13 mouse cellular contexts compared by ENCODE assay signal in genomic region chr7:98492331-98492730, GRCm38 (mm10). TPM values are rescaled to one million over a fixed set of nuclear protein-coding genes. Genes with fewer than 3 reads are reported as not detected.
DNase-seq lines count a peak whose midpoint lies in the region; ATAC-seq lines count a peak whose summit lies in the region.
"Had no signal": no experiment of that assay in that cellular context is flagged by ENCODE, and none has a peak within 500 bp of the region (broad histone marks: within the 10 kb centered on the region; RNA-seq: fewer than 3 reads in every experiment).

No protein-coding gene starts in this region.

- no peak overlapping the region for H3K9ac ChIP-seq in forebrain, embryonic 16.5 days (replicated peaks; ENCODE audit: low read depth, low read length)
- H3K9ac ChIP-seq in kidney, embryonic 15.5 days: no peak overlapping the region
- no peak overlapping the region; the same call in 1 of the 2 replicates for H3K9ac ChIP-seq in heart, embryonic 14.5 days (ENCODE audit: low read length)
- no peak overlapping the region for H3K9ac ChIP-seq in liver, embryonic 16.5 days (ENCODE audit: low read depth, low read length)

- DNase-seq in forebrain, embryonic 10.5 days (ENCODE audit: extremely low spot score, low spot score): no peak
- DNase-seq in kidney, adult 11 months: no peak
- no peak for DNase-seq in frontal cortex, postnatal 36 days (ENCODE audit: low spot score in 2 of 2)
- DNase-seq in thymus, postnatal 14 days: no peak
- DNase-seq: gastrocnemius, postnatal 10 days; left cerebral cortex, postnatal 4 days; midbrain, embryonic 14.5 days; right cerebral cortex, postnatal 4 days had no signal

- H3K27me3 ChIP-seq in forebrain, embryonic 10.5 days (ENCODE audit: poor library complexity, severe bottlenecking): peaks cover 51% of the 10 kb centered on the region
- no peaks in the 10 kb centered on the region for H3K27me3 ChIP-seq in forebrain, embryonic 16.5 days (replicated peaks; ENCODE audit: control insufficient read depth, insufficient read depth, low read length)
- 0 out of 2 replicates have a peak, but pooled peaks cover 9% of the 10 kb centered on the region for H3K27me3 ChIP-seq in kidney, embryonic 15.5 days
- peaks cover 3% of the 10 kb centered on the region; the same call in 1 of the 2 replicates for H3K27me3 ChIP-seq in heart, embryonic 14.5 days (ENCODE audit: control insufficient read depth, insufficient read depth, low read length)
- H3K27me3 ChIP-seq in liver, embryonic 16.5 days (ENCODE audit: control insufficient read depth, insufficient read depth, low read depth, low read length): peaks cover 24% of the 10 kb centered on the region

- no peak for ATAC-seq in forebrain, embryonic 16.5 days
- ATAC-seq in kidney, embryonic 15.5 days (replicated peaks; ENCODE audit: low FRiP score): no peak
- no peak for ATAC-seq in heart, embryonic 14.5 days (ENCODE audit: insufficient number of reproducible peaks, insufficient read depth, low FRiP score, low read depth)
- no peak for ATAC-seq in liver, embryonic 16.5 days (ENCODE audit: low read depth)

- H3K36me3 ChIP-seq in forebrain, embryonic 10.5 days (replicated peaks): no peaks in the 10 kb centered on the region
- H3K36me3 ChIP-seq in forebrain, embryonic 16.5 days (ENCODE audit: control insufficient read depth, insufficient read depth): no peaks in the 10 kb centered on the region
- no peaks in the 10 kb centered on the region for H3K36me3 ChIP-seq in kidney, embryonic 15.5 days
- peaks cover 7% of the 10 kb centered on the region; the same call in 1 of the 2 replicates for H3K36me3 ChIP-seq in heart, embryonic 14.5 days (ENCODE audit: control insufficient read depth, insufficient read depth, low read length)
- H3K36me3 ChIP-seq in liver, embryonic 16.5 days (ENCODE audit: control insufficient read depth, insufficient read depth): no peaks in the 10 kb centered on the region

- H3K9me3 ChIP-seq in forebrain, embryonic 10.5 days: no peaks in the 10 kb centered on the region
- no peaks in the 10 kb centered on the region for H3K9me3 ChIP-seq in forebrain, embryonic 16.5 days (ENCODE audit: control insufficient read depth, low read length)
- no peaks in the 10 kb centered on the region for H3K9me3 ChIP-seq in kidney, embryonic 15.5 days (replicated peaks)
- no peaks in the 10 kb centered on the region for H3K9me3 ChIP-seq in heart, embryonic 14.5 days (ENCODE audit: control insufficient read depth, low read length)
- H3K9me3 ChIP-seq in liver, embryonic 16.5 days (replicated peaks; ENCODE audit: control insufficient read depth, low read length): no peaks in the 10 kb centered on the region

- 73% methylated on average over 5 of the region's 5 CpGs for WGBS in forebrain, embryonic 10.5 days
- WGBS in forebrain, embryonic 16.5 days: 74% methylated on average over 5 of the region's 5 CpGs
- WGBS in kidney, embryonic 15.5 days: 61% methylated on average over 5 of the region's 5 CpGs
- 57% methylated on average over 5 of the region's 5 CpGs for WGBS in heart, embryonic 14.5 days
- 51% methylated on average over 5 of the region's 5 CpGs for WGBS in liver, embryonic 16.5 days (ENCODE audit: insufficient replicate concordance)

- H3K4me3 ChIP-seq in forebrain, embryonic 10.5 days: peak overlapping the region; percentile 9; the same call in 1 of the 2 replicates
- H3K4me3 ChIP-seq in forebrain, embryonic 16.5 days (replicated peaks; ENCODE audit: low read length): no peak overlapping the region
- peak overlapping the region; percentile 57 for H3K4me3 ChIP-seq in kidney, embryonic 15.5 days (replicated peaks)
- no peak overlapping the region for H3K4me3 ChIP-seq in heart, embryonic 14.5 days (ENCODE audit: control insufficient read depth in 1 of 2, insufficient read depth in 1 of 2, low read depth in 1 of 2, low read length in 2 of 2)
- H3K4me3 ChIP-seq in liver, embryonic 16.5 days (ENCODE audit: low read depth, low read length): no peak overlapping the region
- H3K4me3 ChIP-seq: layer of hippocampus, adult 2 months had no signal

- no peak overlapping the region for H3K4me2 ChIP-seq in forebrain, embryonic 16.5 days (ENCODE audit: low read length)
- peak overlapping the region; percentile 83 for H3K4me2 ChIP-seq in kidney, embryonic 15.5 days
- peak overlapping the region; percentile 36 for H3K4me2 ChIP-seq in heart, embryonic 14.5 days (ENCODE audit: low read length)
- 0 out of 2 replicates have a peak overlapping the region, but pooled peaks have one; percentile 4 for H3K4me2 ChIP-seq in liver, embryonic 16.5 days (ENCODE audit: low read depth, low read length)

- H3K27ac ChIP-seq in forebrain, embryonic 10.5 days: no peak overlapping the region
- H3K27ac ChIP-seq in forebrain, embryonic 16.5 days (ENCODE audit: low read length): no peak overlapping the region
- no peak overlapping the region for H3K27ac ChIP-seq in kidney, embryonic 15.5 days
- no peak overlapping the region for H3K27ac ChIP-seq in heart, embryonic 14.5 days (replicated peaks in 1 of 2; ENCODE audit: control insufficient read depth in 1 of 2, insufficient read depth in 1 of 2, low read depth in 2 of 2, low read length in 2 of 2)
- no peak overlapping the region for H3K27ac ChIP-seq in liver, embryonic 16.5 days (ENCODE audit: low read length)
- H3K27ac ChIP-seq: layer of hippocampus, adult 2 months had no signal

- peaks cover 43% of the 10 kb centered on the region for H3K4me1 ChIP-seq in forebrain, embryonic 10.5 days
- H3K4me1 ChIP-seq in forebrain, embryonic 16.5 days (replicated peaks; ENCODE audit: control insufficient read depth, insufficient read depth, low read length): 0 out of 2 replicates have a peak, but pooled peaks cover 7% of the 10 kb centered on the region
- peaks cover 68% of the 10 kb centered on the region for H3K4me1 ChIP-seq in kidney, embryonic 15.5 days
- H3K4me1 ChIP-seq in heart, embryonic 14.5 days (ENCODE audit: control insufficient read depth in 2 of 2, insufficient read depth in 2 of 2, low read length in 2 of 2): peaks cover 21 to 30% of the 10 kb centered on the region in 2 experiments
- H3K4me1 ChIP-seq in liver, embryonic 16.5 days (ENCODE audit: control insufficient read depth, low read depth, low read length): peaks cover 5% of the 10 kb centered on the region

RNA-seq across cellular contexts. Expression of gene Lrrc32, which starts 3.2 kb away (rescaled TPM):
- 4.7 and 4.8 TPM in 2 replicates for polyA plus RNA-seq in forebrain, embryonic 10.5 days (2016; fragmentation: Nextera tagmentation; extraction: Ambion mirVana)
- 2.6 and 2.8 TPM in 2 replicates for polyA plus RNA-seq in forebrain, embryonic 16.5 days (2015; fragmentation: Nextera tagmentation; extraction: Ambion mirVana)
- 12.7 and 16.9 TPM in 2 replicates for polyA plus RNA-seq in kidney, embryonic 15.5 days (2015; fragmentation: Nextera tagmentation; extraction: Ambion mirVana)
- polyA plus RNA-seq in heart, embryonic 14.5 days (2014; fragmentation: Nextera tagmentation; extraction: Ambion mirVana): 6.9 and 8.4 TPM in 2 replicates
- 4.6 and 7.1 TPM in 2 replicates for polyA plus RNA-seq in liver, embryonic 16.5 days (2015; fragmentation: Nextera tagmentation; extraction: Ambion mirVana)

RNA-seq across cellular contexts. Expression of gene Gucy2d, which starts 52.1 kb away (rescaled TPM):
- polyA plus RNA-seq in forebrain, embryonic 10.5 days (2016; fragmentation: Nextera tagmentation; extraction: Ambion mirVana): not detected in 2 replicates
- not detected in 2 replicates for polyA plus RNA-seq in forebrain, embryonic 16.5 days (2015; fragmentation: Nextera tagmentation; extraction: Ambion mirVana)
- polyA plus RNA-seq in kidney, embryonic 15.5 days (2015; fragmentation: Nextera tagmentation; extraction: Ambion mirVana): 0.10 TPM in 1 of 2 replicates, not detected in the other
- 0.13 TPM in 1 of 2 replicates, not detected in the other for polyA plus RNA-seq in heart, embryonic 14.5 days (2014; fragmentation: Nextera tagmentation; extraction: Ambion mirVana)
- not detected in 2 replicates for polyA plus RNA-seq in liver, embryonic 16.5 days (2015; fragmentation: Nextera tagmentation; extraction: Ambion mirVana)
- polyA plus RNA-seq: midbrain, embryonic 14.5 days had no signal

Comparison
In these comparisons a context has a peak if more than half of its experiments do, and no peak if none do; other contexts are left out.
1. H3K4me3 ChIP-seq: peak in forebrain, embryonic 10.5 days (single experiment) and kidney, embryonic 15.5 days (single experiment); none in forebrain, embryonic 16.5 days (single experiment), heart, embryonic 14.5 days (0 of 2) and liver, embryonic 16.5 days (single experiment).